Mouse (Mus musculus) bone marrow macrophage, adult 2 months (primary cell): ENCODE data around the gene Disp1. TPM values are rescaled to one million over a fixed set of nuclear protein-coding genes. Genes with fewer than 3 reads are reported as not detected.

Experiments
- H3K27ac ChIP-seq: 2 replicates; pipeline ENCODE4 v1.5.1; 2012; ENCODE audit warnings: low read depth, low read length; ENCODE audit not compliant: insufficient read depth
- H3K4me1 ChIP-seq: 2 replicates; pipeline ENCODE4 v1.6.1; 2012; ENCODE audit warnings: low read length; ENCODE audit not compliant: control insufficient read depth, insufficient read depth
- H3K4me3 ChIP-seq: 2 replicates; pipeline ENCODE4 v1.5.1; 2012; ENCODE audit warnings: mild to moderate bottlenecking, low read length, moderate library complexity; ENCODE audit not compliant: insufficient read depth
- CTCF ChIP-seq: IDR thresholded peaks from 2 replicates; pipeline ENCODE4 v1.5.1; 2012; ENCODE audit warnings: low read depth, mild to moderate bottlenecking, low read length, moderate library complexity
- POLR2A ChIP-seq: IDR thresholded peaks from 2 replicates; pipeline ENCODE4 v1.6.1; 2012; ENCODE audit warnings: mild to moderate bottlenecking, low read depth, low read length, borderline replicate concordance
- polyA plus RNA-seq: library from polyadenylated mRNA; stranded (reverse); fragments of >200 nt; gene quantifications from 2 replicates; pipeline ENCODE4 v1.2.4, GENCODE M21; 2012; ENCODE audit not compliant: missing spikeins, insufficient read depth, insufficient read length

Gene Disp1
- polyA plus RNA-seq, 1 experiment: 7.2 TPM

- Histone ChIP-seq H3K27ac (no peak overlapping the region), H3K4me1 (no peaks in the 10 kb centered on the region), H3K4me3 (no peak overlapping the region)
- TF ChIP-seq POLR2A (no peak), CTCF (no peak)
Observed at GRCm38 (mm10) chr1:183183565-183183964, 37.8 kb downstream of the Disp1 start.

GRCm38 (mm10) chr1:183182641-183183414 is 38.5 kb downstream of the Disp1 start:
- Histone ChIP-seq H3K27ac (no peak overlapping the region), H3K4me1 (no peaks in the 10 kb centered on the region), H3K4me3 (no peak overlapping the region)
- TF ChIP-seq CTCF (no peak), POLR2A (no peak)

- Histone ChIP-seq H3K4me1 (no peaks in the 10 kb centered on the region), H3K27ac (no peak overlapping the region), H3K4me3 (no peak overlapping the region)
- TF ChIP-seq CTCF (no peak), POLR2A (no peak)
Observed at GRCm38 (mm10) chr1:183181030-183181395, 40.3 kb downstream of the Disp1 start.

- H3K4me3 ChIP-seq: no peak overlapping the region
- H3K27ac ChIP-seq: no peak overlapping the region
- no peak for TF ChIP-seq POLR2A
- no peak for TF ChIP-seq CTCF
- H3K4me1 ChIP-seq: no peaks in the 10 kb centered on the region; the same call in 1 of the 2 replicates
Observed at GRCm38 (mm10) chr1:183180301-183181029, 40.9 kb downstream of the Disp1 start.

- no peak for TF ChIP-seq POLR2A
- TF ChIP-seq CTCF: no peak
Observed at GRCm38 (mm10) chr1:183179316-183179715, 42.0 kb downstream of the Disp1 start.

GRCm38 (mm10) chr1:183175236-183175635 is 46.1 kb downstream of the Disp1 start:
- Histone ChIP-seq H3K27ac (no peak overlapping the region), H3K4me1 (peaks cover 3% of the 10 kb centered on the region), H3K4me3 (no peak overlapping the region)
- TF ChIP-seq POLR2A (no peak), CTCF (no peak)

More at GRCm38 (mm10) chr1:183179316-183179715, 42.0 kb downstream of the Disp1 start:
- Histone ChIP-seq H3K4me3 (no peak overlapping the region), H3K27ac (no peak overlapping the region), H3K4me1 (peaks cover 3% of the 10 kb centered on the region)

GRCm38 (mm10) chr1:183171095-183171494 is 50.2 kb downstream of the Disp1 start:
- Histone ChIP-seq H3K4me1 (peaks cover 12% of the 10 kb centered on the region), H3K27ac (no peak overlapping the region), H3K4me3 (no peak overlapping the region)
- TF ChIP-seq POLR2A (no peak), CTCF (no peak)

GRCm38 (mm10) chr1:183168465-183168864 is 52.9 kb downstream of the Disp1 start:
- Histone ChIP-seq H3K27ac (no peak overlapping the region), H3K4me3 (no peak overlapping the region), H3K4me1 (peaks cover 9% of the 10 kb centered on the region)
- TF ChIP-seq POLR2A (no peak), CTCF (no peak)

- 0 out of 2 replicates have a peak overlapping the region, but pooled peaks have one; percentile 6 for H3K27ac ChIP-seq
- TF ChIP-seq CTCF (no peak), POLR2A (no peak)
- no peak overlapping the region for H3K4me3 ChIP-seq
- H3K4me1 ChIP-seq: peaks cover 14% of the 10 kb centered on the region
Observed at GRCm38 (mm10) chr1:183167776-183168175, 53.5 kb downstream of the Disp1 start.

GRCm38 (mm10) chr1:183166700-183167099 is 54.6 kb downstream of the Disp1 start:
- TF ChIP-seq CTCF (no peak), POLR2A (no peak)
- H3K4me3 ChIP-seq: no peak overlapping the region
- no peak overlapping the region for H3K27ac ChIP-seq
- peaks cover 17% of the 10 kb centered on the region for H3K4me1 ChIP-seq
